Mouse (Mus musculus): Measurements from ENCODE around the gene Eri2. TPM values are rescaled to one million over a fixed set of nuclear protein-coding genes. Genes with fewer than 3 reads are reported as not detected.

The Eri2 gene
- 6.2 and 6.3 TPM in 2 replicates for polyA plus RNA-seq (2015; fragmentation: Nextera tagmentation; extraction: Ambion mirVana)

- Histone ChIP-seq H3K4me2 (replicated peaks; ENCODE audit: low read depth) (peak within 1 kb of the TSS; percentile 92), H3K4me3 (ENCODE audit: low read depth, low read length) (peak within 1 kb of the TSS; percentile 80), H3K9me3 (ENCODE audit: control insufficient read depth, low read length) (no peaks in the 10 kb centered on the region), H3K4me1 (replicated peaks; ENCODE audit: control insufficient read depth, insufficient read depth) (no peaks in the 10 kb centered on the region), H3K36me3 (ENCODE audit: control insufficient read depth, insufficient read depth, low read length) (no peaks in the 10 kb centered on the region), H3K27ac (replicated peaks) (peak within 1 kb of the TSS; percentile 70), H3K9ac (ENCODE audit: low read length) (peak within 1 kb of the TSS; percentile 80), H3K27me3 (ENCODE audit: control insufficient read depth, insufficient read depth, low read length) (no peaks in the 10 kb centered on the region)
- ATAC-seq (ENCODE audit: low FRiP score, low TSS enrichment) (peak; percentile 98), DNase-seq (ENCODE audit: low spot score) (peak; percentile 90)
- WGBS: under 1% methylated on average over 47 of the region's 53 CpGs
- TF ChIP-seq EP300 (optimal IDR thresholded peaks at IDR 0.05) (no peak), CTCF (IDR thresholded peaks at IDR 0.05; ENCODE audit: low read depth) (peak; percentile 24; the same call in 1 of the 2 replicates)
These were observed at the start of gene Eri2, which contains the start of gene Rexo5 for GRCm38 (mm10) chr7:119793586-119794250. TSS of gene Eri2 (minus strand) at chr7:119794058. TSS of gene Rexo5 (plus strand) at chr7:119794006.

- 95% methylated on average over 4 of the region's 4 CpGs for WGBS
- Histone ChIP-seq H3K4me3 (ENCODE audit: low read depth, low read length) (no peak overlapping the region), H3K9me3 (ENCODE audit: control insufficient read depth, low read length) (no peaks in the 10 kb centered on the region), H3K4me2 (replicated peaks; ENCODE audit: low read depth) (no peak overlapping the region), H3K4me1 (replicated peaks; ENCODE audit: control insufficient read depth, insufficient read depth) (no peaks in the 10 kb centered on the region), H3K27me3 (ENCODE audit: control insufficient read depth, insufficient read depth, low read length) (no peaks in the 10 kb centered on the region), H3K27ac (replicated peaks) (no peak overlapping the region), H3K9ac (ENCODE audit: low read length) (no peak overlapping the region), H3K36me3 (ENCODE audit: control insufficient read depth, insufficient read depth, low read length) (no peaks in the 10 kb centered on the region)
- DNase-seq (ENCODE audit: low spot score) (no peak), ATAC-seq (ENCODE audit: low FRiP score, low TSS enrichment) (no peak)
- TF ChIP-seq CTCF (IDR thresholded peaks at IDR 0.05; ENCODE audit: low read depth) (no peak), EP300 (optimal IDR thresholded peaks at IDR 0.05) (no peak)
These were observed 48.1 kb upstream of the Eri2 start for GRCm38 (mm10) chr7:119841820-119842449.

GRCm38 (mm10) chr7:119835996-119836777 is 42.3 kb upstream of the Eri2 start:
- ATAC-seq (ENCODE audit: low FRiP score, low TSS enrichment) (no peak), DNase-seq (ENCODE audit: low spot score) (no peak)
- TF ChIP-seq EP300 (optimal IDR thresholded peaks at IDR 0.05): no peak
- TF ChIP-seq CTCF (IDR thresholded peaks at IDR 0.05; ENCODE audit: low read depth): no peak
- no peaks in the 10 kb centered on the region for H3K27me3 ChIP-seq (ENCODE audit: control insufficient read depth, insufficient read depth, low read length)
- no peaks in the 10 kb centered on the region for H3K36me3 ChIP-seq (ENCODE audit: control insufficient read depth, insufficient read depth, low read length)
- WGBS: 91% methylated on average over 4 of the region's 4 CpGs
- H3K4me1 ChIP-seq (replicated peaks; ENCODE audit: control insufficient read depth, insufficient read depth): no peaks in the 10 kb centered on the region
- H3K9me3 ChIP-seq (ENCODE audit: control insufficient read depth, low read length): no peaks in the 10 kb centered on the region
- H3K4me2 ChIP-seq (replicated peaks; ENCODE audit: low read depth): no peak overlapping the region
- H3K9ac ChIP-seq (ENCODE audit: low read length): no peak overlapping the region
- no peak overlapping the region for H3K27ac ChIP-seq (replicated peaks)
- H3K4me3 ChIP-seq (ENCODE audit: low read depth, low read length): no peak overlapping the region

GRCm38 (mm10) chr7:119835371-119835770 is 41.5 kb upstream of the Eri2 start:
- DNase-seq (ENCODE audit: low spot score) (no peak), ATAC-seq (ENCODE audit: low FRiP score, low TSS enrichment) (no peak)
- 95% methylated on average over 1 of the region's 1 CpGs for WGBS
- H3K27ac ChIP-seq (replicated peaks): no peak overlapping the region
- TF ChIP-seq EP300 (optimal IDR thresholded peaks at IDR 0.05): no peak
- TF ChIP-seq CTCF (IDR thresholded peaks at IDR 0.05; ENCODE audit: low read depth): no peak
- H3K4me3 ChIP-seq (ENCODE audit: low read depth, low read length): no peak overlapping the region
- no peaks in the 10 kb centered on the region for H3K4me1 ChIP-seq (replicated peaks; ENCODE audit: control insufficient read depth, insufficient read depth)
- H3K9ac ChIP-seq (ENCODE audit: low read length): no peak overlapping the region
- H3K27me3 ChIP-seq (ENCODE audit: control insufficient read depth, insufficient read depth, low read length): no peaks in the 10 kb centered on the region
- H3K4me2 ChIP-seq (replicated peaks; ENCODE audit: low read depth): no peak overlapping the region
- no peaks in the 10 kb centered on the region for H3K36me3 ChIP-seq (ENCODE audit: control insufficient read depth, insufficient read depth, low read length)
- no peaks in the 10 kb centered on the region for H3K9me3 ChIP-seq (ENCODE audit: control insufficient read depth, low read length)

- Histone ChIP-seq H3K27me3 (ENCODE audit: control insufficient read depth, insufficient read depth, low read length) (no peaks in the 10 kb centered on the region), H3K27ac (replicated peaks) (no peak overlapping the region), H3K9ac (ENCODE audit: low read length) (no peak overlapping the region), H3K4me3 (ENCODE audit: low read depth, low read length) (no peak overlapping the region), H3K36me3 (ENCODE audit: control insufficient read depth, insufficient read depth, low read length) (peaks cover 3% of the 10 kb centered on the region; the same call in 1 of the 2 replicates), H3K4me1 (replicated peaks; ENCODE audit: control insufficient read depth, insufficient read depth) (no peaks in the 10 kb centered on the region), H3K9me3 (ENCODE audit: control insufficient read depth, low read length) (no peaks in the 10 kb centered on the region), H3K4me2 (replicated peaks; ENCODE audit: low read depth) (no peak overlapping the region)
- ATAC-seq (ENCODE audit: low FRiP score, low TSS enrichment) (no peak), DNase-seq (ENCODE audit: low spot score) (no peak)
- no peak for TF ChIP-seq CTCF (IDR thresholded peaks at IDR 0.05; ENCODE audit: low read depth)
- TF ChIP-seq EP300 (optimal IDR thresholded peaks at IDR 0.05): no peak
- WGBS: 84% methylated on average over 3 of the region's 3 CpGs
These were observed 14.9 kb upstream of the Eri2 start for GRCm38 (mm10) chr7:119808723-119809122.
